Mouse (Mus musculus) megakaryocyte, adult 5-6 weeks (primary cell): ENCODE measurements around the gene Ccdc180. TPM values are rescaled to one million over a fixed set of nuclear protein-coding genes. Genes with fewer than 3 reads are reported as not detected.

Experiments
- ATAC-seq: 2 replicates; pipeline ENCODE4 v1.8.0; 2016; ENCODE audit warnings: mild to moderate bottlenecking, inconsistent platforms; ENCODE audit not compliant: poor library complexity, severe bottlenecking
- total RNA-seq, 2 experiments: library from RNA; stranded (forward) in 1 of 2; stranded (reverse) in 1 of 2; fragments of 153-499, 151-499 nt in 1 of 2; fragments of 221-1000, 200-1000 nt in 1 of 2; gene quantifications; 2 replicates each; pipeline versions ENCODE4 v1.2.3 to v1.2.4; 2015 to 2017

The Ccdc180 gene
- total RNA-seq, 2 experiments from 2014 or later, result 0.62 to 3.0 TPM

- ATAC-seq, result no peak
Observed at GRCm38 (mm10) chr4:45969051-45969450, 78.9 kb downstream of the Ccdc180 start.

GRCm38 (mm10) chr4:45970048-45970560 is 80.0 kb downstream of the Ccdc180 start:
- ATAC-seq, result no peak

- ATAC-seq, result peak; percentile 98
Observed at GRCm38 (mm10) chr4:45971806-45972447, 81.8 kb downstream of the Ccdc180 start.

- peak; percentile 61 for ATAC-seq
Observed at GRCm38 (mm10) chr4:45972448-45972854, 82.3 kb downstream of the Ccdc180 start.

GRCm38 (mm10) chr4:45972951-45973350 is 82.8 kb downstream of the Ccdc180 start:
- no peak for ATAC-seq

- ATAC-seq, result no peak
Observed at GRCm38 (mm10) chr4:45976931-45977667, 87.0 kb downstream of the Ccdc180 start.

GRCm38 (mm10) chr4:45979916-45980315 is 89.8 kb downstream of the Ccdc180 start:
- no peak for ATAC-seq

GRCm38 (mm10) chr4:45981054-45981453 is 91.0 kb downstream of the Ccdc180 start:
- peak; percentile 97 for ATAC-seq

- no peak for ATAC-seq
Observed at GRCm38 (mm10) chr4:45990427-45991135, 100.5 kb downstream of the Ccdc180 start.

DNA sequence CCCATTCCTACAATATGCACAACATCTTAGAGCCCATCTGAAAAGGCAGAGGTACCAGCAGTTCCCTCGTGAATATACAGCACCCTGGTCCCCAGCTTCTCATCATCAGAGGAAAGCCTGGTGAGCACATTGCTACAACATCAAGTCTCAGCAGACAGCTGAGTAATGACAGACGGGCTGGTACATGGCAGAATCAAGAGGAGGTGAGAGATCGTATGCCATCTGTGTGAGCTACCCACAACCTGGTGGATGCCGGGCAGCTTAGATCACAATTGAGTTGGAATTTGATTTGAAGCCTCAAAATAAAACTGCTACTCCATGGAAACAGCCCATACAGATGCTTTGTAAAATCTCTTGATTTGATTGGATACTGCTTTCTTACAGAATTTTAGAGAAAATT is 108.4 kb downstream of the Ccdc180 start:
- ATAC-seq, result no peak

Other genes starting within 250 kb of the Ccdc180 start
- 10.4 and 11.6 TPM in 2 replicates for gene Aldh1b1, start 91.3 kb upstream of the Ccdc180 start, total RNA-seq (2015)
- gene Aldh1b1, start 91.3 kb upstream of the Ccdc180 start, total RNA-seq (2017), result 36.2 and 41.9 TPM in 2 replicates
- gene Igfbpl1, start 63.4 kb upstream of the Ccdc180 start, total RNA-seq (2015), result not detected in 2 replicates
- not detected in 2 replicates for gene Igfbpl1, start 63.4 kb upstream of the Ccdc180 start, total RNA-seq (2017)
- 0.11 and 0.22 TPM in 2 replicates for gene Stra6l, start 41.6 kb upstream of the Ccdc180 start, total RNA-seq (2015)
- gene Stra6l, start 41.6 kb upstream of the Ccdc180 start, total RNA-seq (2017), result 0.07 and 0.33 TPM in 2 replicates
- gene Tdrd7, start 75.0 kb downstream of the Ccdc180 start, total RNA-seq (2015), result 68.3 and 69.7 TPM in 2 replicates
- gene Tdrd7, start 75.0 kb downstream of the Ccdc180 start, total RNA-seq (2017), result 25.3 and 31.4 TPM in 2 replicates
- gene Tmod1, start 148.6 kb downstream of the Ccdc180 start, total RNA-seq (2015), result 0.13 and 0.23 TPM in 2 replicates
- gene Tmod1, start 148.6 kb downstream of the Ccdc180 start, total RNA-seq (2017), result 0.26 and 0.69 TPM in 2 replicates
- 53.8 and 57.3 TPM in 2 replicates for gene Ncbp1, start 248.3 kb downstream of the Ccdc180 start, total RNA-seq (2015)
- 67.1 and 70.0 TPM in 2 replicates for gene Ncbp1, start 248.3 kb downstream of the Ccdc180 start, total RNA-seq (2017)
- gene Tstd2, start 248.4 kb downstream of the Ccdc180 start, total RNA-seq (2015), result 21.5 and 22.1 TPM in 2 replicates
- gene Tstd2, start 248.4 kb downstream of the Ccdc180 start, total RNA-seq (2017), result 26.3 and 26.5 TPM in 2 replicates